Mouse (Mus musculus) midbrain, postnatal 0 days (tissue): Measurements from ENCODE around the gene Zdhhc11. TPM values are rescaled to one million over a fixed set of nuclear protein-coding genes. Genes with fewer than 3 reads are reported as not detected.
A peak's percentile ranks its signal among the peaks of the same experiment; 100 is the strongest.
"Not testable (repeated sequence)": the region's sequence is repeated elsewhere in the genome, so short reads cannot be mapped to it uniquely, and the experiment has no call there.

ENCODE experiments used
- ATAC-seq: fragments of 200-750 bp; cut with Nextera tagmentation; 2 replicates; pipeline ENCODE4 v1.8.0; 2017; ENCODE audit warnings: moderate number of reproducible peaks, mild to moderate bottlenecking, moderate TSS enrichment, moderate library complexity; ENCODE audit not compliant: low FRiP score
- DNase-seq: peaks from one replicate; pipeline ENCODE4 v3.0.0-alpha.2; 2015; ENCODE audit warnings: low spot score
- H3K27ac ChIP-seq: fragments of 300-500 bp; sonication (generic); 2 replicates; pipeline ENCODE4 v1.5.1; 2014; ENCODE audit warnings: low read depth, mild to moderate bottlenecking, low read length, mixed read lengths
- H3K27me3 ChIP-seq: fragments of 300-500 bp; sonication (generic); 2 replicates; pipeline ENCODE4 v1.6.1; 2014; ENCODE audit warnings: low read length, control low read depth, mixed read lengths; ENCODE audit not compliant: insufficient read depth
- H3K36me3 ChIP-seq: fragments of 300-500 bp; sonication (generic); 2 replicates; pipeline ENCODE4 v1.6.1; 2014; ENCODE audit warnings: low read length, control low read depth, mixed read lengths; ENCODE audit not compliant: insufficient read depth
- H3K4me1 ChIP-seq: fragments of 300-500 bp; sonication (generic); 2 replicates; pipeline ENCODE4 v1.6.1; 2014; ENCODE audit warnings: mild to moderate bottlenecking, control low read depth, antibody characterized with exemption, low read length, mixed read lengths; ENCODE audit not compliant: insufficient read depth
- H3K4me2 ChIP-seq: fragments of 300-500 bp; sonication (generic); 2 replicates; pipeline ENCODE4 v1.6.1; 2014; ENCODE audit warnings: low read depth, mild to moderate bottlenecking, low read length, mixed read lengths; ENCODE audit not compliant: poor library complexity, severe bottlenecking
- H3K4me3 ChIP-seq: fragments of 300-500 bp; sonication (generic); 2 replicates; pipeline ENCODE4 v1.5.1; 2014; ENCODE audit warnings: low read depth, mild to moderate bottlenecking, low read length, moderate library complexity
- H3K9ac ChIP-seq: fragments of 300-500 bp; sonication (generic); replicated peaks from 2 replicates; pipeline ENCODE4 v1.6.1; 2014; ENCODE audit warnings: mild to moderate bottlenecking, low read length, moderate library complexity, mixed read lengths; ENCODE audit not compliant: poor library complexity, severe bottlenecking
- H3K9me3 ChIP-seq: fragments of 300-500 bp; sonication (generic); 2 replicates; pipeline ENCODE4 v1.6.1; 2016; ENCODE audit warnings: low read length, control low read depth
- CTCF ChIP-seq: IDR thresholded peaks from 2 replicates; pipeline ENCODE4 v1.5.1; 2016; ENCODE audit warnings: antibody characterized with exemption, mild to moderate bottlenecking
- WGBS: fragments of 180-500 bp; shearing (Covaris S2); extraction: QIAGEN DNeasy Blood & Tissue Kit; methylation state at CpG from one replicate; pipeline ENCODE4 v1.1.7; 2014; 5-methylcytosine and 5-hydroxymethylcytosine counted together
- polyA plus RNA-seq: library from polyadenylated mRNA; unstranded; fragments of >200 nt; fragmentation: Nextera tagmentation; extraction: Ambion mirVana; gene quantifications from 2 replicates; pipeline ENCODE4 v1.2.1, GENCODE M21; 2015
- total RNA-seq: library from RNA; depleted of rRNA; stranded (reverse); fragments of >200 nt; gene quantifications from 2 replicates; pipeline ENCODE4 v1.2.3, GENCODE M21; 2014

Gene Zdhhc11
- total and polyA plus RNA-seq, 2 experiments from 2014 or later, result not detected

- H3K9ac ChIP-seq, result no peak overlapping the region
- H3K4me2 ChIP-seq, result no peak overlapping the region
- H3K4me1 ChIP-seq, result no peaks in the 10 kb centered on the region
- DNase-seq (no peak), ATAC-seq (no peak)
- no peak for TF ChIP-seq CTCF
- H3K27me3 ChIP-seq, result no peaks in the 10 kb centered on the region
- no peaks in the 10 kb centered on the region for H3K9me3 ChIP-seq
- H3K4me3 ChIP-seq, result no peak overlapping the region
- H3K27ac ChIP-seq, result no peak overlapping the region
- no peaks in the 10 kb centered on the region for H3K36me3 ChIP-seq
- WGBS, result 90% methylated on average over 4 of the region's 4 CpGs
These were observed 32.8 kb downstream of the Zdhhc11 start for GRCm38 (mm10) chr13:73996456-73996855.

DNA sequence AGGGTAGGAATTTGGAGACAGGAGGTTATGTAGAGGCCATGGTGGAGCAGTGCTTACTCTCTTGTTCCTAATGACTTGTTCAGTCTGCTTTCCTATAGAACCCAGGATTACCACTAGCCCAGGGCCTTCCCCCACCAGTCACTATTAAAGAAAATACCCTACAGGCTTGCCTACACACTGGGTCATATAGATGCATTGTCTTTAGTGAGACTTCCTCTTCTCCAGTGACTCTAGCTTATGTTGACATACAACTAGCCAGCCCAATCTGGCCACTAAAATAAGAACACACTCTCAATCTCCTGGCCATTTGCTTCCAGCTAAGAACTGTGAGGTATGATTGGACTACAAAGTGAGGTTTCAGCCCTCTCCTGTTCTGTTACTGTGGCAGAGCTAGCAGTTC lies 36.9 kb downstream of the Zdhhc11 start:
- Histone ChIP-seq H3K27ac (no peak overlapping the region), H3K27me3 (no peaks in the 10 kb centered on the region), H3K4me2 (no peak overlapping the region), H3K9ac (no peak overlapping the region), H3K4me3 (no peak overlapping the region), H3K9me3 (no peaks in the 10 kb centered on the region), H3K4me1 (no peaks in the 10 kb centered on the region), H3K36me3 (no peaks in the 10 kb centered on the region)
- TF ChIP-seq CTCF, result no peak
- ATAC-seq (no peak), DNase-seq (no peak)

DNA sequence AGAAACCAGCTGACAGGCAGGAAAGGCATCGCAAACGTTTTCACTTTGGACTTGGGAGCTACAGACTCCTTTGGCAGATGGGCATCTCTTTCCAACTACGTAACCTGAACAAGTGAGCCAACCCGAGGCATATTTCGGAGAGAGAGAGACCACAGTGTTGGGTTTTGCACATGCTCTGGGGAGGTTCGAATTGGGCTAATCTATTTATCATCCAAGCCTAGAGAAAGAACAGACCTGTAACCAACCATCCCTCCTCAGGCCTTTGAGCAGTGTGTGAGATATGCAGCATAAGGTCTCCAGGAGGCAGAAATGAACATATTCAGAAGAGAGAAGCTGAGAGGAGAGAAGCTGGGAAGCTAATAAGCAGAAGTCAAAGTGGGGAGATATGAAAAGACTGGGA lies 37.3 kb downstream of the Zdhhc11 start:
- Histone ChIP-seq H3K4me3 (no peak overlapping the region), H3K9me3 (no peaks in the 10 kb centered on the region), H3K27ac (no peak overlapping the region), H3K27me3 (no peaks in the 10 kb centered on the region), H3K36me3 (no peaks in the 10 kb centered on the region), H3K9ac (no peak overlapping the region), H3K4me1 (no peaks in the 10 kb centered on the region), H3K4me2 (no peak overlapping the region)
- ATAC-seq (no peak), DNase-seq (no peak)
- 77% methylated on average over 6 of the region's 6 CpGs for WGBS
- no peak for TF ChIP-seq CTCF

- Histone ChIP-seq H3K27ac (no peak overlapping the region), H3K4me2 (no peak overlapping the region), H3K36me3 (no peaks in the 10 kb centered on the region), H3K27me3 (no peaks in the 10 kb centered on the region), H3K4me1 (no peaks in the 10 kb centered on the region), H3K4me3 (no peak overlapping the region), H3K9ac (no peak overlapping the region), H3K9me3 (no peaks in the 10 kb centered on the region)
- DNase-seq (no peak), ATAC-seq (no peak)
- TF ChIP-seq CTCF, result no peak
- WGBS, result 83% methylated on average over 4 of the region's 4 CpGs
These were observed 37.8 kb downstream of the Zdhhc11 start for GRCm38 (mm10) chr13:74001492-74001891.

DNA sequence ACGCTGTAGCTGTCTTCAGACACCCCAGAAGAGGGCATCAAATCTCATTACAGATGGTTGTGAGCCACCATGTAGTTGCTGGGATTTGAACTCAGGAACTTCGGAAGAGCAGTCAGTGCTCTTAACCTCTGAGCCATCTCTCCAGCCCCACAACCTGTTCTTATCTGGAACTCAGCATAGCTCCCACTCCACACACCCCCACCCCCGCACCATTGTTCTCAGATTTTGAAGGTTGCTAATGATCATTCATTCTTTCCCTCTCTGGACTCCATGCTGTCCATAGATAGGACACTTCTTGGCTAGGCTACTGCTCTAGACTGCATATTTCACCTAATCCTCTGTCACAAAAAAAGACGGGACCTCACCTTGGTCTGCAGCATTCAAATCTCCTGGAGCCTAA lies 43.2 kb downstream of the Zdhhc11 start:
- not testable (repeated sequence) for H3K4me1 ChIP-seq, H3K27me3 ChIP-seq, H3K36me3 ChIP-seq, H3K4me3 ChIP-seq, H3K4me2 ChIP-seq, H3K9ac ChIP-seq, ATAC-seq, H3K27ac ChIP-seq, DNase-seq, H3K9me3 ChIP-seq
- 93% methylated on average over 4 of the region's 4 CpGs for WGBS

DNA sequence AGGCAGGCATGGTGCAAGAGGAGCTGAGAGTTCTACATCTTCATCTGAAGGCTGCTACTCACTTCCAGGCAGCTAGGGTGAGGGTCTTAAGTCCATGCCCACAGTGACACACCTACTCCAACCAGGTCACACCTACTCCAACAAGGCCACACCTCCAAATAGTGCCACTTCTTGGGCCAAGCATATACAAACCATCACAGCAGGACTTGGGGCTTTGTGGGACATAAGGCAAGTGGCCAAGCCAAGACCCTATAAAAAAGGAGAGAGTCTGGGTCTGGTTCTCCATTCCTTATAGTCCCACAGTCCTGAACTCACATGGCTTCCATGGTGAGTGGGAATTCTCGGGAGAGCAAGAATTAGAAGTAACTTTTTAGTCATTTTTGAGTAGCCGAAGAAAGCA lies 44.6 kb downstream of the Zdhhc11 start:
- not testable (repeated sequence) for DNase-seq
- H3K4me2 ChIP-seq, result peak overlapping the region; percentile 73
- WGBS, result 74% methylated on average over 2 of the region's 2 CpGs

More for the DNA sequence above, 44.6 kb downstream of the Zdhhc11 start:
- not testable (repeated sequence) for ATAC-seq, H3K36me3 ChIP-seq, H3K4me1 ChIP-seq, H3K27ac ChIP-seq, H3K27me3 ChIP-seq, H3K9ac ChIP-seq, H3K9me3 ChIP-seq
- H3K4me3 ChIP-seq, result peak overlapping the region; percentile 67; the same call in 1 of the 2 replicates
